15 mouse cellular contexts compared by ENCODE assay signal in genomic region chr3:53890619-53891540, GRCm38 (mm10). TPM values are rescaled to one million over a fixed set of nuclear protein-coding genes. Genes with fewer than 3 reads are reported as not detected.
DNase-seq lines count a peak whose midpoint lies in the region; ATAC-seq and TF ChIP-seq lines count a peak whose summit lies in the region.
"Had no signal": no experiment of that assay in that cellular context is flagged by ENCODE, and none has a peak within 500 bp of the region (broad histone marks: within the 10 kb centered on the region; RNA-seq: fewer than 3 reads in every experiment).

No protein-coding gene starts in this region.

- no peaks in the 10 kb centered on the region for H3K4me1 ChIP-seq in heart, postnatal 0 days (ENCODE audit: control insufficient read depth, insufficient read depth)
- H3K4me1 ChIP-seq in forebrain, postnatal 0 days (ENCODE audit: insufficient read depth): 0 out of 2 replicates have a peak, but pooled peaks cover 3% of the 10 kb centered on the region
- no peaks in the 10 kb centered on the region for H3K4me1 ChIP-seq in intestine, postnatal 0 days (replicated peaks; ENCODE audit: control insufficient read depth, insufficient read depth, low read length)
- H3K4me1 ChIP-seq in liver, postnatal 0 days (ENCODE audit: insufficient read depth): no peaks in the 10 kb centered on the region

- no peaks in the 10 kb centered on the region for H3K36me3 ChIP-seq in heart, postnatal 0 days (replicated peaks; ENCODE audit: control insufficient read depth, insufficient read depth, low read length)
- H3K36me3 ChIP-seq in forebrain, postnatal 0 days (ENCODE audit: insufficient read depth): no peaks in the 10 kb centered on the region
- H3K36me3 ChIP-seq in intestine, postnatal 0 days (ENCODE audit: control insufficient read depth, insufficient read depth): no peaks in the 10 kb centered on the region
- no peaks in the 10 kb centered on the region for H3K36me3 ChIP-seq in liver, postnatal 0 days (replicated peaks; ENCODE audit: insufficient read depth, low read length)

- H3K9ac ChIP-seq in heart, postnatal 0 days (replicated peaks; ENCODE audit: low read depth, low read length): no peak overlapping the region
- no peak overlapping the region for H3K9ac ChIP-seq in forebrain, postnatal 0 days
- no peak overlapping the region for H3K9ac ChIP-seq in intestine, postnatal 0 days (ENCODE audit: low read depth, low read length)
- H3K9ac ChIP-seq in liver, postnatal 0 days (replicated peaks): no peak overlapping the region

- TF ChIP-seq CTCF in heart, postnatal 0 days (IDR thresholded peaks at IDR 0.05; ENCODE audit: low read depth): no peak
- TF ChIP-seq CTCF in forebrain, postnatal 0 days (IDR thresholded peaks at IDR 0.05; ENCODE audit: low read depth): no peak
- no peak for TF ChIP-seq CTCF in intestine, postnatal 0 days (IDR thresholded peaks at IDR 0.05; ENCODE audit: low read depth)
- TF ChIP-seq CTCF in liver, postnatal 0 days (IDR thresholded peaks at IDR 0.05; ENCODE audit: low read depth): no peak

- no peak for TF ChIP-seq EP300 in heart, postnatal 0 days (IDR thresholded peaks at IDR 0.05; ENCODE audit: low read depth)
- TF ChIP-seq EP300 in liver, postnatal 0 days (IDR thresholded peaks at IDR 0.05; ENCODE audit: low read depth): no peak

- no peaks in the 10 kb centered on the region for H3K27me3 ChIP-seq in heart, postnatal 0 days (ENCODE audit: control insufficient read depth, insufficient read depth, low read length)
- no peaks in the 10 kb centered on the region for H3K27me3 ChIP-seq in forebrain, postnatal 0 days (ENCODE audit: insufficient read depth, low read length)
- H3K27me3 ChIP-seq in intestine, postnatal 0 days (replicated peaks; ENCODE audit: control insufficient read depth, insufficient read depth, low read length): no peaks in the 10 kb centered on the region
- no peaks in the 10 kb centered on the region for H3K27me3 ChIP-seq in liver, postnatal 0 days (ENCODE audit: insufficient read depth, low read length)

- H3K4me2 ChIP-seq in heart, postnatal 0 days (ENCODE audit: low read depth, low read length): no peak overlapping the region
- no peak overlapping the region for H3K4me2 ChIP-seq in forebrain, postnatal 0 days (ENCODE audit: low read depth)
- no peak overlapping the region for H3K4me2 ChIP-seq in intestine, postnatal 0 days (replicated peaks; ENCODE audit: low read depth)
- no peak overlapping the region for H3K4me2 ChIP-seq in liver, postnatal 0 days (ENCODE audit: low read depth, low read length)

- 66% methylated on average over 12 of the region's 12 CpGs for WGBS in heart, postnatal 0 days
- 52% methylated on average over 12 of the region's 12 CpGs for WGBS in forebrain, postnatal 0 days
- WGBS in intestine, postnatal 0 days: 74% methylated on average over 12 of the region's 12 CpGs
- 81% methylated on average over 12 of the region's 12 CpGs for WGBS in liver, postnatal 0 days (ENCODE audit: insufficient replicate concordance)

- no peak overlapping the region for H3K4me3 ChIP-seq in heart, postnatal 0 days (ENCODE audit: low read depth, low read length)
- no peak overlapping the region for H3K4me3 ChIP-seq in forebrain, postnatal 0 days (ENCODE audit: low read depth, low read length)
- no peak overlapping the region for H3K4me3 ChIP-seq in intestine, postnatal 0 days (ENCODE audit: low read depth, low read length)
- H3K4me3 ChIP-seq in liver, postnatal 0 days (ENCODE audit: low read depth, low read length): no peak overlapping the region

- peak; percentile 39; the same call in 1 of the 2 replicates for ATAC-seq in heart, postnatal 0 days (ENCODE audit: insufficient read depth, low read depth)
- peak; percentile 91 for ATAC-seq in forebrain, postnatal 0 days
- ATAC-seq in intestine, postnatal 0 days: no peak
- no peak for ATAC-seq in liver, postnatal 0 days
- ATAC-seq: Patski had no signal

- peaks cover 8% of the 10 kb centered on the region; the same call in 1 of the 2 replicates for H3K9me3 ChIP-seq in heart, postnatal 0 days (replicated peaks; ENCODE audit: control insufficient read depth, low read length)
- H3K9me3 ChIP-seq in forebrain, postnatal 0 days (ENCODE audit: low read length): no peaks in the 10 kb centered on the region
- peaks cover 11% of the 10 kb centered on the region for H3K9me3 ChIP-seq in intestine, postnatal 0 days (ENCODE audit: control insufficient read depth)
- no peaks in the 10 kb centered on the region for H3K9me3 ChIP-seq in liver, postnatal 0 days (ENCODE audit: low read length)

- no peak overlapping the region for H3K27ac ChIP-seq in heart, postnatal 0 days (ENCODE audit: low read depth)
- H3K27ac ChIP-seq in forebrain, postnatal 0 days (ENCODE audit: low read depth, low read length): peak overlapping the region; percentile 69
- H3K27ac ChIP-seq in intestine, postnatal 0 days (ENCODE audit: low read depth, low read length): no peak overlapping the region
- H3K27ac ChIP-seq in liver, postnatal 0 days (ENCODE audit: low read depth): no peak overlapping the region

- DNase-seq in heart, postnatal 0 days (ENCODE audit: low spot score): no peak
- no peak for DNase-seq in heart, postnatal 36 days
- peak; percentile 85 for DNase-seq in forebrain, postnatal 0 days
- DNase-seq in layer of hippocampus, adult 9-10 months (ENCODE audit: low spot score): peak; percentile 60
- DNase-seq in right cerebral cortex, adult 2 months (ENCODE audit: low spot score in 2 of 2): peak; percentile 72 to 81
- DNase-seq in liver, postnatal 0 days: no peak
- DNase-seq in thymus, adult 18-20 months: no peak
- DNase-seq: cerebellum, adult 9-11 months; heart, adult 18-20 months; kidney, postnatal 36 days had no signal

- intact Hi-C loops in heart, postnatal 36 days (cut with DNase I): no loop called here

RNA-seq across cellular contexts. Expression of gene Ufm1, which starts 27.2 kb away (rescaled TPM):
- total RNA-seq in heart, postnatal 0 days (2014; rRNA removed; ENCODE audit: low replicate concordance): 8.0 and 10.9 TPM in 2 replicates
- polyA plus RNA-seq in heart, postnatal 0 days (2015; fragmentation: Nextera tagmentation; extraction: Ambion mirVana): 65.6 and 70.0 TPM in 2 replicates
- total RNA-seq in heart, postnatal 36 days (2021): 10 to 100 TPM; 47.1 to 48.8 TPM
- 41.2 and 42.7 TPM in 2 replicates for total RNA-seq in forebrain, postnatal 0 days (2014; rRNA removed)
- polyA plus RNA-seq in forebrain, postnatal 0 days (2015; fragmentation: Nextera tagmentation; extraction: Ambion mirVana): 108 and 117 TPM in 2 replicates
- 140 and 145 TPM in 2 replicates for polyA plus RNA-seq in intestine, postnatal 0 days (2015; fragmentation: Nextera tagmentation; extraction: Ambion mirVana)
- polyA plus RNA-seq in liver, postnatal 0 days (2015; fragmentation: Nextera tagmentation; extraction: Ambion mirVana): 57.0 and 59.6 TPM in 2 replicates

RNA-seq across cellular contexts. Expression of gene Gm10985, which starts 46.0 kb away (rescaled TPM):
- total RNA-seq in heart, postnatal 0 days (2014; rRNA removed; ENCODE audit: low replicate concordance): not detected in 2 replicates
- not detected in 2 replicates for polyA plus RNA-seq in heart, postnatal 0 days (2015; fragmentation: Nextera tagmentation; extraction: Ambion mirVana)
- not detected for total RNA-seq in heart, postnatal 36 days (2021)
- total RNA-seq in forebrain, postnatal 0 days (2014; rRNA removed): not detected in 2 replicates
- polyA plus RNA-seq in forebrain, postnatal 0 days (2015; fragmentation: Nextera tagmentation; extraction: Ambion mirVana): not detected in 2 replicates
- polyA plus RNA-seq in intestine, postnatal 0 days (2015; fragmentation: Nextera tagmentation; extraction: Ambion mirVana): not detected in 2 replicates
- not detected in 2 replicates for polyA plus RNA-seq in liver, postnatal 0 days (2015; fragmentation: Nextera tagmentation; extraction: Ambion mirVana)
- total RNA-seq: adrenal gland, postnatal 4 days; heart, adult 18-20 months had no signal
- polyA plus RNA-seq: hindbrain, embryonic 11.5 days; liver, embryonic 16.5 days; Patski had no signal

Comparison
In these comparisons a context has a peak if more than half of its experiments do, and no peak if none do; other contexts are left out.
1. ATAC-seq: peak in heart, postnatal 0 days (single experiment) and forebrain, postnatal 0 days (single experiment); none in intestine, postnatal 0 days (single experiment) and liver, postnatal 0 days (single experiment).
2. DNase-seq: peak in forebrain, postnatal 0 days (single experiment), layer of hippocampus, adult 9-10 months (single experiment) and right cerebral cortex, adult 2 months (2 of 2); none in heart, postnatal 0 days (single experiment), heart, postnatal 36 days (0 of 2), liver, postnatal 0 days (single experiment) and thymus, adult 18-20 months (0 of 2).